Mouse (Mus musculus) retina, postnatal 1 day (tissue): ENCODE measurements at regions not wholly inside any gene's neighbourhood (a gene's known extent, or its start where the extent isn't known, plus 50 kb on each side); places are given as distances from the start of the nearest gene placed in this dataset.
"Not testable (repeated sequence)": the region's sequence is repeated elsewhere in the genome, so short reads cannot be mapped to it uniquely, and the experiment has no call there.

Experiments
- DNase-seq: peaks from one replicate; pipeline ENCODE4 v3.0.0-alpha.2; 2012

DNA sequence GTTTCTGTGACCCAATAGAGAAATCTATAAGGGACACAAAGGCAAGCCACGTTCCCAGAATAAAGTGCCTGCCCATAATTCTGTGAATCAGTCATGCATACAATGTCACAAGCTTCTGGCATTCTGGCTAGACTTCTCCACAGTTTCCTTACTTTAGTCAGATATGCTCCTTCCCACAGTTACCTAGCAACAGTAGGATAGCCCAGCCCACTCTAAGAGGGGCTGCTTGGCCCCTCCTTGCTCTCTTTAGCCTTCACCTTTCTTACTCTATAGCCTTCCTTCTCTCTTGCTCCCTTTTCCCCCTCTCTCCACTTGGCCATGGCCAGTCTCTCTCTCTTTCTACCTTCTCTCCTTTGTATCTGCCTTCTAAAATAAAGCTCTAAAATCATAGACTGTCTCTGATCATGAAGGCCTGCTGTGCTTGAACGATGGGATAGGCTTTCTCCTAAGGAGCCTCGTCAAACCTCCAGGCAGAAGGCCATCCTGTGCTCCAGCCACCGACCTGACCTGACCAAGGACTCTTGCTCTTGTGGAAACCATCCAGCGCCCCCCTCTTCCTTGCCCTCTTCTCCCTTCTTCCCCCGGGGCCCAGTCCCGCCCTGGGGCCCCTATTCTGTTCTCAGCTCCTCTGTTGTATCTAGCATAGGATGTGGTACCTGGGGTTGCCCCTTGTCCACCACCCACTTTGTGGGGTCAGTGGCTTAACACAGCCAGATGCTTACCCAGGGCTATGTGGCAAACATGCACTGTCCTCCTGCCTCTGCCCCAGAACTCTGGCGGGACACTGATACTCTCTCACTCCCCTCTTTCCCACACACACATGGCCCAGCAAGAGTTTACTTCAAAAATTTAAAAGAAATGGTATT lies 1723.8 kb upstream of the Igfbp7 start:
- DNase-seq = peak; percentile 3

GRCm38 (mm10) chr5:79083170-79083569 lies 1675.3 kb upstream of the Igfbp7 start:
- DNase-seq = no peak

DNA sequence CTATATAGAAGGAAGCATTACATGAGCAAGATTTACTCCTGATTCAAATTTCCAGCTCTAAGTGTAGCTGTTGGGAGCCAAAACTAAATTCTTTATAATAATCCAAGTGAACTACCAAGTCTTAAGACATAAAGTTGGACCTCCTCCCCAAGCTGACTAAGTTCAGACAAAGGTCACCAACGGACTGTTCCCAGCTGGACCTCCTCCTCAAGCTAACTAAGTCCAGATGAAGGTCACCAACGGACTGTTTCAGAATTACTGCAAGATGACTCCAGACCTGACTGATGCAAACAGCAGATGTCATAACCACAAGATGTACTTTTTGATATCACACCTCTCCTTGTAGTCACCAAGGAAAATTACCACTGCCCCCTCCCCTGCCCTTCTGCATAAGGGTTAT lies 1652.0 kb upstream of the Igfbp7 start:
- not testable (repeated sequence) for DNase-seq
